Mouse (Mus musculus) adrenal gland, adult 2 months (tissue): ENCODE measurements at regions not wholly inside any gene's neighbourhood (a gene's known extent, or its start where the extent isn't known, plus 50 kb on each side); places are given as distances from the start of the nearest gene placed in this dataset.
A peak's percentile ranks its signal among the peaks of the same experiment; 100 is the strongest.

Experiments
- DNase-seq: peaks from one replicate; pipeline ENCODE4 v3.0.0; 2021

GRCm38 (mm10) chr9:31794911-31795310 lies 118.4 kb downstream of the Barx2 start:
- DNase-seq = no peak

- no peak for DNase-seq
Measured at GRCm38 (mm10) chr9:31775956-31776355, 137.3 kb downstream of the Barx2 start.

GRCm38 (mm10) chr9:31765401-31765800 lies 147.9 kb downstream of the Barx2 start:
- DNase-seq = no peak

- DNase-seq = no peak
Measured at GRCm38 (mm10) chr9:31757894-31758561, 155.2 kb downstream of the Barx2 start.

- DNase-seq = no peak
Measured at GRCm38 (mm10) chr9:31730443-31730842, 182.8 kb downstream of the Barx2 start.

- no peak for DNase-seq
Measured at GRCm38 (mm10) chr9:31719309-31719708, 194.0 kb downstream of the Barx2 start.

GRCm38 (mm10) chr9:31710022-31710421 lies 203.2 kb downstream of the Barx2 start:
- no peak for DNase-seq

GRCm38 (mm10) chr9:31706688-31707087 lies 206.6 kb downstream of the Barx2 start:
- no peak for DNase-seq

GRCm38 (mm10) chr9:31690921-31691475 lies 222.3 kb downstream of the Barx2 start:
- DNase-seq = peak; percentile 67

- DNase-seq = no peak
Measured at GRCm38 (mm10) chr9:31688398-31688705, 224.1 kb upstream of the Tmem45b start.

- DNase-seq = peak; percentile 58
Measured at GRCm38 (mm10) chr9:31687686-31688397, 223.6 kb upstream of the Tmem45b start.

GRCm38 (mm10) chr9:31686466-31686865 lies 222.2 kb upstream of the Tmem45b start:
- DNase-seq = no peak

GRCm38 (mm10) chr9:31684812-31685188 lies 220.5 kb upstream of the Tmem45b start:
- DNase-seq = no peak

GRCm38 (mm10) chr9:31684099-31684811 lies 220.0 kb upstream of the Tmem45b start:
- no peak for DNase-seq

- no peak for DNase-seq
Measured at GRCm38 (mm10) chr9:31683302-31684081, 219.2 kb upstream of the Tmem45b start.

- no peak for DNase-seq
Measured at GRCm38 (mm10) chr9:31682893-31683292, 218.6 kb upstream of the Tmem45b start.

- no peak for DNase-seq
Measured at GRCm38 (mm10) chr9:31677150-31677549, 212.9 kb upstream of the Tmem45b start.

- no peak for DNase-seq
Measured at GRCm38 (mm10) chr9:31659026-31659425, 194.8 kb upstream of the Tmem45b start.

- DNase-seq = no peak
Measured at GRCm38 (mm10) chr9:31657612-31658011, 193.3 kb upstream of the Tmem45b start.

GRCm38 (mm10) chr9:31656676-31657075 lies 192.4 kb upstream of the Tmem45b start:
- DNase-seq = peak; percentile 81

- DNase-seq = no peak
Measured at GRCm38 (mm10) chr9:31654747-31655146, 190.5 kb upstream of the Tmem45b start.

GRCm38 (mm10) chr9:31654213-31654612 lies 190.0 kb upstream of the Tmem45b start:
- no peak for DNase-seq
